Mouse (Mus musculus): ENCODE measurements around the gene Mkrn2. TPM values are rescaled to one million over a fixed set of nuclear protein-coding genes. Genes with fewer than 3 reads are reported as not detected.
"Not testable (repeated sequence)": the region's sequence is repeated elsewhere in the genome, so short reads cannot be mapped to it uniquely, and the experiment has no call there.

Gene Mkrn2
- polyA plus RNA-seq, 1 experiment from 2014 or later: 32.4 TPM

DNA sequence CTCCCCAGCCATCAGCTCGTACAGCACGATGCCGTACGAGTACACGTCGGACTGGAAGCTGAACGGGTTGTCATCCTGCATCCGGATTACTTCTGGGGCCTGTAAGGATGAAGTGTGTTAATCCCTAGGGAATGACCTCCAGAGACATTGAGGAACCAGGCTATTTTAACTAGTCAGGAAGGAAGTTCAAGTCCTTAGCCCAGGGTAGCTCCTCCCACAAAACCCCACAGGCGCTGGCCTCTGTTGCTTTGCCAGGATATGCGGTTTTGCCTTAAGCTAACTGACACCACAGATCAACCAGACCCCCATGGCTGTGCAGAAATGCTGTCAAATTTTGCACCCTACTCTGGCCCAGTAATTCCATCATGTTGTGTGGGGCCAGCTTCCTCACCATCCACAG lies 18.1 kb downstream of the Mkrn2 start:
- Histone ChIP-seq H3K9ac (ENCODE audit: low read depth, low read length) (no peak overlapping the region), H3K4me3 (ENCODE audit: low read depth, low read length) (no peak overlapping the region), H3K36me3 (ENCODE audit: control insufficient read depth, insufficient read depth, low read length) (peaks cover 96% of the 10 kb centered on the region), H3K4me1 (ENCODE audit: control insufficient read depth, insufficient read depth, low read length) (no peaks in the 10 kb centered on the region), H3K27me3 (replicated peaks; ENCODE audit: control insufficient read depth, insufficient read depth, low read length) (no peaks in the 10 kb centered on the region), H3K9me3 (ENCODE audit: control insufficient read depth, low read length) (no peaks in the 10 kb centered on the region), H3K27ac (replicated peaks; ENCODE audit: low read depth, low read length) (no peak overlapping the region), H3K4me2 (ENCODE audit: low read depth, low read length) (no peak overlapping the region)
- no peak for DNase-seq (ENCODE audit: low spot score)
- no peak for ATAC-seq (ENCODE audit: low read depth)
- WGBS: 85% methylated on average over 10 of the region's 10 CpGs

DNA sequence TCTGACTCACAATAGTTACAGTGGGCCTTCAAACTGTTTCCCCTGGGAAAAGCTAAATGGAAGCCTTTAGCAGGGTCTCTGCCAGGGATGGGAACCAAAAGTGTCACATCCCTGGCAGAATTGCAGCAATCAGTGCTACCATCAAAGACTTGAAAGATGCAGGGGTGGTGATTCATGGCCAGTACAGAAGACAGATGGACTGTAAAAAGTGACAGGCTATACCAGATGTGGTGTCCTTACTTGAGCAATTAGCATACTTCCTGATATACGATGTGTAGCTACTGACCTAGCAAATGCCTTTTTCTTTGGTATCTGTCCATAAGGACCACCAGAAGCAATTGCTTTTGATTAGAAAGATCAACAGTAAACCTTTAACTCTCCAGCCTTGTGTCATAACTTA lies 19.2 kb downstream of the Mkrn2 start:
- Histone ChIP-seq H3K27me3 (replicated peaks; ENCODE audit: control insufficient read depth, insufficient read depth, low read length) (no peaks in the 10 kb centered on the region), H3K9me3 (ENCODE audit: control insufficient read depth, low read length) (no peaks in the 10 kb centered on the region), H3K36me3 (ENCODE audit: control insufficient read depth, insufficient read depth, low read length) (peaks cover 94% of the 10 kb centered on the region), H3K4me1 (ENCODE audit: control insufficient read depth, insufficient read depth, low read length) (no peaks in the 10 kb centered on the region), H3K4me2 (ENCODE audit: low read depth, low read length) (no peak overlapping the region), H3K4me3 (ENCODE audit: low read depth, low read length) (no peak overlapping the region), H3K27ac (replicated peaks; ENCODE audit: low read depth, low read length) (no peak overlapping the region), H3K9ac (ENCODE audit: low read depth, low read length) (no peak overlapping the region)
- 72% methylated on average over 1 of the region's 1 CpGs for WGBS
- ATAC-seq (ENCODE audit: low read depth) (no peak), DNase-seq (ENCODE audit: low spot score) (no peak)

DNA sequence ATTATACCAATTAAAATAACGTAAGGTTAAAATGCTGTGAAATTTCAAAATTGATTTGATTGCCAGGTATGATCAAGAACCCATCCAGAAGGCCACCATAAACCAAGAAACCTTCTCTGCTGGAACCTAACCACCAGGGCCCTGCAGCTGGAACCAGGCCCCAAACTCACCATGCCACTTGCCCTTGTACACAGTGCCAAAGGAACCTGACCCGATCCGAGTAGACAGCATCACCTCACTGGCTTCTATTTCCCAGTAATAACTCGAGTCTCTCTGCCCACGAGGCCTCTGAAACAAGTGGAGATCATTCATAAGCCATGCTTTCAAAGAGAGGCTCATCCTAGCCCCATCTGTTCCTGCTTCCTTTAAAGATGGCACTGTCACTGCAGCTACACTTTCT lies 24.4 kb downstream of the Mkrn2 start:
- no peak overlapping the region for H3K4me3 ChIP-seq (ENCODE audit: low read depth, low read length)

DNA sequence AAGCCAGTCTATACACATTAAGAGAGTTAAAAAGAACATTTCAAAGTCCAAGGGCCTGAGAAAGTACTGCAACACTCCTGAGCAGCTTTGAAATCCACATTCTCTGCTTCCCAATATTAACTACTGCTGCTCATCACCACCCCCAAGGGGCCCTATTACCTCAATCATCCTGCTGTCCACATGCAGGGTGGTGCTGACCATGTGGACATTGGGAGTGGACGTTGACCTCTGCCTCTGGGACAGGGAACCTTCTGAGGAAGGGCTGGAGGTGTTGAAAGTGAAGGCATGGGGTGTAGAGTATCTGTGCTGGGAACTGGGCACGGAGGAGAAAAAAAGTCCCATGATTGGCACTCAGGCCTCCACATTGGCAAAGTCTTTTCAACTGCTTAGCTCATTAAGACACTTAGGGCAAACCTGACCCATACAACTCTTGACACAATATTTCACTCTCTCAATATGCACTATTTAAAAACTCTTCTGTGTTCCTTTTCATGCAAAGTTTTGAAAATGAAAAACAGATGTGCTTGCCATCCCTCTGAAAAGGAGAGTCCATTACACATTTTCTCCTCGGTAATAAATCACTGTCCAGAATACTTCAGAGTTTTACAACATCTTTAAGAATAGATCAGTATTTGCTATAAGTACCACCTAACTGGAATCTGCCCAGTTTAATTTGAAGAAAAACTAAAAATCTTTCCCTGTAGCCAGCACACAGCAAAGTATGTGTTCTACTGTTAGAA lies 29.5 kb downstream of the Mkrn2 start:
- no peak overlapping the region for H3K4me2 ChIP-seq (ENCODE audit: low read depth, low read length)
- H3K36me3 ChIP-seq (ENCODE audit: control insufficient read depth, insufficient read depth, low read length): peaks cover 82% of the 10 kb centered on the region
- no peaks in the 10 kb centered on the region for H3K9me3 ChIP-seq (ENCODE audit: control insufficient read depth, low read length)
- DNase-seq (ENCODE audit: low spot score): no peak
- no peak overlapping the region for H3K27ac ChIP-seq (replicated peaks; ENCODE audit: low read depth, low read length)
- H3K9ac ChIP-seq (ENCODE audit: low read depth, low read length): no peak overlapping the region
- no peak for ATAC-seq (ENCODE audit: low read depth)
- 71% methylated on average over 3 of the region's 3 CpGs for WGBS
- no peaks in the 10 kb centered on the region for H3K27me3 ChIP-seq (replicated peaks; ENCODE audit: control insufficient read depth, insufficient read depth, low read length)
- no peak overlapping the region for H3K4me3 ChIP-seq (ENCODE audit: low read depth, low read length)
- no peaks in the 10 kb centered on the region for H3K4me1 ChIP-seq (ENCODE audit: control insufficient read depth, insufficient read depth, low read length)

More for the DNA sequence above, 24.4 kb downstream of the Mkrn2 start:
- Histone ChIP-seq H3K27me3 (replicated peaks; ENCODE audit: control insufficient read depth, insufficient read depth, low read length) (no peaks in the 10 kb centered on the region), H3K27ac (replicated peaks; ENCODE audit: low read depth, low read length) (no peak overlapping the region), H3K9me3 (ENCODE audit: control insufficient read depth, low read length) (no peaks in the 10 kb centered on the region), H3K9ac (ENCODE audit: low read depth, low read length) (no peak overlapping the region), H3K4me1 (ENCODE audit: control insufficient read depth, insufficient read depth, low read length) (no peaks in the 10 kb centered on the region), H3K4me2 (ENCODE audit: low read depth, low read length) (no peak overlapping the region), H3K36me3 (ENCODE audit: control insufficient read depth, insufficient read depth, low read length) (peaks cover 79% of the 10 kb centered on the region)
- DNase-seq (ENCODE audit: low spot score): no peak
- no peak for ATAC-seq (ENCODE audit: low read depth)
- 87% methylated on average over 5 of the region's 5 CpGs for WGBS

DNA sequence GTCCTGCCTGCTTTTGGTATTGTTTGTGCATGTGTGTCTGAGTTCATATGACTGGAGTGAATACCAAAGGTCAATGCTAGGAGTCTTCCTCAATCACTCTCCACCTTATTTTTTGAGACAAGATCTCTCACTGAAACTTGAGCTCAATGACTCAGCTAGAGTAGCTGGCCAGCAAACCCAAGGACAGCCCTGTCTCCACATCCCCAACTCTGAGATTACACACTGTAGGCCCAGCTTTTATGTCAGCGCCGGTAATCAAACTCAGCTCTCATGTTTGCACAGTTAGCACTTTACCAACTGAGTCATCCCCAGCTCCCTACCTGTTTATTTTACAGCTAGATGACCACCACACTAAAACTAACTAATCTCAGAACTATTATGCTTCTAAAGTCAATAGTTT lies 32.3 kb downstream of the Mkrn2 start:
- ATAC-seq (ENCODE audit: low read depth): no peak
- Histone ChIP-seq H3K9ac (ENCODE audit: low read depth, low read length) (no peak overlapping the region), H3K4me3 (ENCODE audit: low read depth, low read length) (no peak overlapping the region), H3K27ac (replicated peaks; ENCODE audit: low read depth, low read length) (no peak overlapping the region), H3K27me3 (replicated peaks; ENCODE audit: control insufficient read depth, insufficient read depth, low read length) (no peaks in the 10 kb centered on the region), H3K9me3 (ENCODE audit: control insufficient read depth, low read length) (no peaks in the 10 kb centered on the region), H3K4me1 (ENCODE audit: control insufficient read depth, insufficient read depth, low read length) (no peaks in the 10 kb centered on the region), H3K4me2 (ENCODE audit: low read depth, low read length) (no peak overlapping the region), H3K36me3 (ENCODE audit: control insufficient read depth, insufficient read depth, low read length) (peaks cover 86% of the 10 kb centered on the region)
- DNase-seq (ENCODE audit: low spot score): no peak
- WGBS: 98% methylated on average over 2 of the region's 2 CpGs

DNA sequence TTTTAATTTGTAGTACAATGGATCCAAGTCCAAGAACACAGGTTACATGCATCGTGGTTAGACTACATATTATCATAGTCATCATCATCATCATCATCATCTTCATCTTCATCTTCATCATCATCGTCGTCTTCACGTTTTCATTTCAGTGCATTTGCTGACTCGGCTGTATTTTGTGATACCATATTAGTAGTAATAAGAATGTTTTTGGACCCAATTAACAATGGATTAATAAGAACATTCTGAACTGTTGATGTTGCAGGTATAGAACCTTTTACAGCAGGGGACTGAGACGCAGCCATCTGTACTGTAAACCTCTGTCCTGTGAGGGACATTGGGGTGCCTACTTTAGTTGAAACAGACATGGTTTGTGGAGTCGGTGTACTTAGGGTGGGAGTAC lies 36.5 kb downstream of the Mkrn2 start:
- not testable (repeated sequence) for H3K4me1 ChIP-seq (ENCODE audit: control insufficient read depth, insufficient read depth, low read length); DNase-seq (ENCODE audit: low spot score); H3K9me3 ChIP-seq (ENCODE audit: control insufficient read depth, low read length); H3K27me3 ChIP-seq (replicated peaks; ENCODE audit: control insufficient read depth, insufficient read depth, low read length); H3K4me2 ChIP-seq (ENCODE audit: low read depth, low read length); H3K4me3 ChIP-seq (ENCODE audit: low read depth, low read length); H3K9ac ChIP-seq (ENCODE audit: low read depth, low read length); ATAC-seq (ENCODE audit: low read depth); H3K27ac ChIP-seq (replicated peaks; ENCODE audit: low read depth, low read length)
- peaks cover 59% of the 10 kb centered on the region for H3K36me3 ChIP-seq (ENCODE audit: control insufficient read depth, insufficient read depth, low read length)
- 95% methylated on average over 7 of the region's 7 CpGs for WGBS

DNA sequence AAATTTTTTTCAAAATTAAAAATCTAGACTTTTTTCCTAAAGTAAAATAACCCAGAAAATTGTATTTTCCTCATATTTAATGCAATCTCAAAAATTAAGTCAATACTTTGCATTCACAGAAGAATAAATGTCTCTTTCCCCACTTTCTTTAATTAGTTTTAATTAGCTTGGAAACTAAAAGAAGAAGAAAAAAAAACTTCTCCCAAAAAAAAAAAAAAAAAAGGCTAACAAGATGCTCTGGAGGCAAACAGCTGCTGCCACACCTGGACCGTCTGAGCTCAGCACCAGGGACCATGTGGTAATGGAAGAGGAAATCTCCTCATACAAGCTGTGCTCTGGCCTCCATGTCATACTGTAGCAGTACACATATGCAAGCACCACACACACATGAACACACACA lies 41.6 kb downstream of the Mkrn2 start:
- Histone ChIP-seq H3K9ac (ENCODE audit: low read depth, low read length) (no peak overlapping the region), H3K27me3 (replicated peaks; ENCODE audit: control insufficient read depth, insufficient read depth, low read length) (no peaks in the 10 kb centered on the region), H3K4me2 (ENCODE audit: low read depth, low read length) (no peak overlapping the region), H3K27ac (replicated peaks; ENCODE audit: low read depth, low read length) (no peak overlapping the region), H3K4me1 (ENCODE audit: control insufficient read depth, insufficient read depth, low read length) (no peaks in the 10 kb centered on the region), H3K36me3 (ENCODE audit: control insufficient read depth, insufficient read depth, low read length) (peaks cover 25% of the 10 kb centered on the region; the same call in 1 of the 2 replicates), H3K9me3 (ENCODE audit: control insufficient read depth, low read length) (no peaks in the 10 kb centered on the region), H3K4me3 (ENCODE audit: low read depth, low read length) (no peak overlapping the region)
- WGBS: 42% methylated on average over 1 of the region's 1 CpGs
- DNase-seq (ENCODE audit: low spot score) (no peak), ATAC-seq (ENCODE audit: low read depth) (no peak)

DNA sequence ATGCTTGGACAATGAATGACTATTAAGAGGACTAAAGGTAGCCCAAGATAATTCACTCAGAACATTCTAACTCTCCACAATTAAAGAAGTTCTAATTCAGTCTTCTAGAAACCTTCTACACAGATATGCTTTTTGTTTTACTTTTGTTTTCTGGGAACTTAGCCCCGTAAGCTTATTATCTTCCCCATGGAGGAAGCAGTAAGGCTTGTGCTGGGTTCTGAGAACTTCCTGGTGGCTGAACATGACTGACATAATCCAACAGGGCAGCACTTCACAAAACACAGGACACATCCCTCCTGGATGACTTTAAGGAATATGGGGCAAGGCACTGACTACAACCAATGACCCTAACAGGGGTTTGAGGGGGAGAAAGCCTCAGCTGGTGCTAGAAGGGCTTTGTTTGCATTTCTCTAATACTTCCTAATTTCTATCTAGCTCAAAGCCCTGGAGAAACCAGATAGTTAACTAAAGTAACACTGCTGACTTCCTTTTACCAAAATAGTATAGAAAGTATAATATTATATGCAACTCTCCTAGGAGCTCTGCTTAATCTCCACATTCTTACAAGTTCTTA lies 48.2 kb downstream of the Mkrn2 start:
- H3K9me3 ChIP-seq (ENCODE audit: control insufficient read depth, low read length): no peaks in the 10 kb centered on the region
- H3K4me1 ChIP-seq (ENCODE audit: control insufficient read depth, insufficient read depth, low read length): peaks cover 13% of the 10 kb centered on the region
- ATAC-seq (ENCODE audit: low read depth): no peak
- H3K27ac ChIP-seq (replicated peaks; ENCODE audit: low read depth, low read length): no peak overlapping the region; the same call in 1 of the 2 replicates
- H3K27me3 ChIP-seq (replicated peaks; ENCODE audit: control insufficient read depth, insufficient read depth, low read length): no peaks in the 10 kb centered on the region
- no peak overlapping the region for H3K4me3 ChIP-seq (ENCODE audit: low read depth, low read length)
- WGBS: 92% methylated on average over 1 of the region's 1 CpGs
- no peak for DNase-seq (ENCODE audit: low spot score)
- no peak overlapping the region for H3K4me2 ChIP-seq (ENCODE audit: low read depth, low read length)
- no peaks in the 10 kb centered on the region for H3K36me3 ChIP-seq (ENCODE audit: control insufficient read depth, insufficient read depth, low read length)
- H3K9ac ChIP-seq (ENCODE audit: low read depth, low read length): no peak overlapping the region
